Mouse (Mus musculus): ENCODE results near the gene Vasn. TPM values are rescaled to one million over a fixed set of nuclear protein-coding genes. Genes with fewer than 3 reads are reported as not detected.

Gene Vasn
- polyA plus RNA-seq, 1 experiment from 2014 or later: 4.7 TPM

DNA sequence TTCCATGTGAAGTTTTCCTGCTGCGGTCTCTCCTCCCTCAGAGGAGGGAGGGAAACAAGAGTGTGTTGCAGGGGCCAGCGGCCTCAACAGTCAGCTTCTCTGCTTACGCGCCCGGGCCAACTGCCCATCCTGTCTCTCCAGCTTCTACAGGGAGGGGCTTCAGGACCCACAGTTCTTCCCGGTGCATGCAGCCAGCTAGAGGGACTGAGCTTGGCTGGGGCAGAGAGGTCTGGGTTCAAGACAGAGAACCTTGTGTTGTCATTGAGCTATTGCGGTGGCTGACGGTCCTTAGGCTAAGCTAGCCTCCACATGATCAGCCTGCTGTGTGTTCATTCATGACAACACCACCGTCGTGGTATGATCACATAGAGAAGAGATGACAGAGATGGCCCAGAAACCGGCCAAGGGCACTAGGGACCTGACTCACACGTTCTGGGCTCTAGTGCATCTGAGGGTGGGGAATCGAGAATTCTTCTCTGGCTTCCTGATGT is 8.0 kb downstream of the Vasn start:
- H3K27ac ChIP-seq: no peak overlapping the region
- H3K27me3 ChIP-seq (replicated peaks): no peaks in the 10 kb centered on the region
- no peak for ATAC-seq
- no peak overlapping the region for H3K9ac ChIP-seq
- H3K9me3 ChIP-seq (replicated peaks): no peaks in the 10 kb centered on the region
- peaks cover 14% of the 10 kb centered on the region for H3K4me1 ChIP-seq
- no peak overlapping the region for H3K4me2 ChIP-seq
- peaks cover 60% of the 10 kb centered on the region for H3K36me3 ChIP-seq
- no peak overlapping the region for H3K4me3 ChIP-seq
- WGBS (ENCODE audit: insufficient replicate concordance): 71% methylated on average over 13 of the region's 13 CpGs

DNA sequence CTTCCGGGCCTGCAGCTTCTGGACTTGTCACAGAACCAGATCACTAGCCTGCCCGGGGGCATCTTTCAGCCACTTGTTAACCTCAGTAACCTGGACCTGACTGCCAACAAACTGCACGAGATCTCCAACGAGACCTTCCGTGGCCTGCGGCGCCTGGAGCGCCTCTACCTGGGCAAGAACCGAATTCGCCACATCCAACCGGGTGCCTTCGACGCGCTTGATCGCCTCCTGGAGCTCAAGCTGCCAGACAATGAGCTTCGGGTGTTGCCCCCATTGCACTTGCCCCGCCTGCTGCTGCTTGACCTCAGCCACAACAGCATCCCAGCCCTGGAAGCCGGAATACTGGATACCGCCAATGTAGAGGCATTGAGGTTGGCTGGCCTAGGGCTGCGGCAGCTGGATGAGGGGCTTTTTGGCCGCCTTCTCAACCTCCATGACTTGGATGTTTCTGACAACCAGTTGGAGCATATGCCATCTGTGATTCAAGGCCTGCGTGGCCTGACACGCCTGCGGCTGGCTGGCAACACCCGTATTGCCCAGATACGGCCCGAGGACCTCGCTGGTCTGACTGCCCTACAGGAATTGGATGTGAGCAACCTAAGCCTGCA is 8.8 kb downstream of the Vasn start:
- Histone ChIP-seq H3K36me3 (peaks cover 65% of the 10 kb centered on the region), H3K4me1 (0 out of 2 replicates have a peak, but pooled peaks cover 8% of the 10 kb centered on the region), H3K9ac (no peak overlapping the region), H3K9me3 (replicated peaks) (no peaks in the 10 kb centered on the region), H3K4me2 (no peak overlapping the region), H3K27me3 (replicated peaks) (no peaks in the 10 kb centered on the region), H3K4me3 (no peak overlapping the region), H3K27ac (no peak overlapping the region)
- ATAC-seq: no peak
- WGBS (ENCODE audit: insufficient replicate concordance): 86% methylated on average over 28 of the region's 28 CpGs

DNA sequence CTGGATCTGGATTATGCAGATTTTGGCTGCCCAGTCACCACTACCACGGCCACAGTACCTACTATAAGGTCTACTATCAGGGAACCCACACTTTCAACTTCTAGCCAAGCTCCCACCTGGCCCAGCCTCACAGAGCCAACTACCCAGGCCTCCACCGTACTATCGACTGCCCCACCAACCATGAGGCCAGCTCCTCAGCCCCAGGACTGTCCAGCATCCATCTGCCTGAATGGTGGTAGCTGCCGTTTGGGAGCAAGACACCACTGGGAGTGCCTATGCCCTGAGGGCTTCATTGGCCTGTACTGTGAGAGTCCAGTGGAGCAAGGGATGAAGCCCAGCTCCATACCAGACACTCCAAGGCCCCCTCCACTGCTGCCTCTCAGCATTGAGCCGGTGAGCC is 9.5 kb downstream of the Vasn start:
- ATAC-seq: no peak
- WGBS (ENCODE audit: insufficient replicate concordance): 78% methylated on average over 5 of the region's 5 CpGs
- Histone ChIP-seq H3K4me2 (no peak overlapping the region), H3K27me3 (replicated peaks) (no peaks in the 10 kb centered on the region), H3K36me3 (peaks cover 69% of the 10 kb centered on the region), H3K9me3 (replicated peaks) (no peaks in the 10 kb centered on the region), H3K4me1 (0 out of 2 replicates have a peak, but pooled peaks cover 5% of the 10 kb centered on the region), H3K9ac (no peak overlapping the region), H3K27ac (no peak overlapping the region), H3K4me3 (no peak overlapping the region)

DNA sequence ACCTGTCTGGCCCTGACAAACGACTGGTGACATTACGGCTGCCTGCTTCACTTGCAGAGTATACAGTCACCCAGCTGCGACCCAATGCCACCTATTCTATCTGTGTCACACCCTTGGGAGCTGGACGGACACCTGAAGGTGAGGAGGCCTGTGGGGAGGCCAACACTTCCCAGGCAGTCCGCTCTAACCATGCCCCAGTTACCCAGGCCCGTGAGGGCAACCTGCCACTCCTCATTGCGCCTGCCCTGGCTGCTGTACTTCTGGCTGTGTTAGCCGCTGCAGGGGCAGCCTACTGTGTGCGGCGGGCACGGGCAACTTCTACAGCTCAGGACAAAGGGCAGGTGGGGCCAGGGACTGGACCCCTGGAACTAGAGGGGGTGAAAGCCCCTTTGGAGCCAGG is 10.0 kb downstream of the Vasn start:
- WGBS (ENCODE audit: insufficient replicate concordance): 86% methylated on average over 11 of the region's 11 CpGs
- peaks cover 74% of the 10 kb centered on the region for H3K36me3 ChIP-seq
- no peak overlapping the region for H3K4me3 ChIP-seq
- no peak overlapping the region for H3K9ac ChIP-seq
- no peak for ATAC-seq
- no peaks in the 10 kb centered on the region for H3K9me3 ChIP-seq (replicated peaks)
- H3K4me2 ChIP-seq: no peak overlapping the region
- no peak overlapping the region for H3K27ac ChIP-seq
- H3K4me1 ChIP-seq: 0 out of 2 replicates have a peak, but pooled peaks cover 5% of the 10 kb centered on the region
- no peaks in the 10 kb centered on the region for H3K27me3 ChIP-seq (replicated peaks)

DNA sequence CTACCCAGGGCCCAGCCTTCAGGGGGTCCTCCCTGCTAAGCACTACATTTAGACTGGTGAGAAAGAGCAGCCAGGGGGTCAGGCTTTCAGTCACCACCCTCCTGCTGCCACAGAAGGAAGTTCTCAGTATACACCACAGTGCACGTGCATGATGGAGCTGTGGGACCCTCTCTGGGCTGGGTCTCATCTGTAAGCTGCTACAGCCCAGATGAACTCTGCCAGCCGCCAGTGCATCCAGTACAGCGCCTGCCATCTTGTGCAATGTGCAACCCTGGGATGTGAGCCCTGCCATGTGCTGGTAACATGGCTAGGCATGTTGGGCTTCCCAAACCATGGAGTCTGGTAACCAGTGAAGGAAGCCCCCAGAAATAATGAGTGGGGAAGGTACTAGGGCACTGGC is 10.4 kb downstream of the Vasn start:
- Histone ChIP-seq H3K36me3 (peaks cover 78% of the 10 kb centered on the region), H3K27ac (no peak overlapping the region), H3K27me3 (replicated peaks) (no peaks in the 10 kb centered on the region), H3K4me1 (0 out of 2 replicates have a peak, but pooled peaks cover 6% of the 10 kb centered on the region), H3K9ac (no peak overlapping the region), H3K4me3 (no peak overlapping the region), H3K4me2 (no peak overlapping the region), H3K9me3 (replicated peaks) (no peaks in the 10 kb centered on the region)
- ATAC-seq: no peak
- WGBS (ENCODE audit: insufficient replicate concordance): 78% methylated on average over 3 of the region's 3 CpGs

DNA sequence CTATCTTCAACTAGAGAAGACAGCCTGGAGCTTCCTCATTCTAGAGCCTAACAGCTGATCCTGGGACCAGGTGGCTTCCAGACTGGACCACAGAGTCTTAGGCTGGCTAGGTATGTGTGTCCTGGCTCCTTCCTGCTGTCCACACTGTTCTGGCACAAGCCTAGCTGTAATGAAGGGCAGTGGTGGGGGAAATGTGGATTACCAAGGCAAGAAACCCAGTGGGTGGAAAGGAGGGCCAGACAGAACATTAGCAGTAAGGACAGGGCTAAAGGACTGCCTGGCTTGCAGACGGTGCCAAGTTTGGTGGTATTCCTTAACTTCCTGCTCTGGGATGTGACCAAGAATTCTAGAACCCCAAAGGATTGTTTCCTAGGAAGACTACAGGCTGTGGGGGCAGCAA is 11.3 kb downstream of the Vasn start:
- H3K4me2 ChIP-seq: no peak overlapping the region
- H3K4me1 ChIP-seq: peaks cover 15% of the 10 kb centered on the region
- peaks cover 78% of the 10 kb centered on the region for H3K36me3 ChIP-seq
- H3K27me3 ChIP-seq (replicated peaks): no peaks in the 10 kb centered on the region
- H3K9me3 ChIP-seq (replicated peaks): no peaks in the 10 kb centered on the region
- 85% methylated on average over 1 of the region's 1 CpGs for WGBS (ENCODE audit: insufficient replicate concordance)
- ATAC-seq: no peak
- no peak overlapping the region for H3K27ac ChIP-seq
- H3K4me3 ChIP-seq: no peak overlapping the region
- H3K9ac ChIP-seq: no peak overlapping the region

DNA sequence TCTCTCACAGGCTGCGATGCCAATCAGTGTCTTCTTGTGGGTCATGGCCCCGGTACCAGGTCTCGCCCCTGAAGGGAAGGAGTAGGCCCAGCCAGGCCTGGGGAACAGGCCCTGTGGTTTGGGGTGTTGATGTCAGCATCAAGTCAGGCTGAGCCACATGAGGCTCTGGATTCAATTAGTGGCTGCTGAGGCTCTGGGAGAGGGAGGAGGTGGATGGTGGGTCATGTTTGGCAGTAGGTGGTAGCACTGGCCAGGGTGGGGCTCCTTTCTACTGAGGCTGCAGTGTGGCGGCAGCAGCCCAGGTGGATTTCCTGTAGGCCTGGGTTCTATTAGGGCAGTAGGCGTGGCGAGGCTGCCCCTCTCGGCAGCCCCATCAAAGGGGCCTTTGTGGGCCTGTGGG is 11.9 kb downstream of the Vasn start:
- Histone ChIP-seq H3K9me3 (replicated peaks) (no peaks in the 10 kb centered on the region), H3K27me3 (replicated peaks) (no peaks in the 10 kb centered on the region), H3K36me3 (peaks cover 77% of the 10 kb centered on the region), H3K27ac (no peak overlapping the region), H3K4me3 (no peak overlapping the region), H3K4me1 (peaks cover 18% of the 10 kb centered on the region), H3K9ac (no peak overlapping the region), H3K4me2 (no peak overlapping the region)
- WGBS (ENCODE audit: insufficient replicate concordance): 67% methylated on average over 7 of the region's 7 CpGs
- ATAC-seq: no peak

DNA sequence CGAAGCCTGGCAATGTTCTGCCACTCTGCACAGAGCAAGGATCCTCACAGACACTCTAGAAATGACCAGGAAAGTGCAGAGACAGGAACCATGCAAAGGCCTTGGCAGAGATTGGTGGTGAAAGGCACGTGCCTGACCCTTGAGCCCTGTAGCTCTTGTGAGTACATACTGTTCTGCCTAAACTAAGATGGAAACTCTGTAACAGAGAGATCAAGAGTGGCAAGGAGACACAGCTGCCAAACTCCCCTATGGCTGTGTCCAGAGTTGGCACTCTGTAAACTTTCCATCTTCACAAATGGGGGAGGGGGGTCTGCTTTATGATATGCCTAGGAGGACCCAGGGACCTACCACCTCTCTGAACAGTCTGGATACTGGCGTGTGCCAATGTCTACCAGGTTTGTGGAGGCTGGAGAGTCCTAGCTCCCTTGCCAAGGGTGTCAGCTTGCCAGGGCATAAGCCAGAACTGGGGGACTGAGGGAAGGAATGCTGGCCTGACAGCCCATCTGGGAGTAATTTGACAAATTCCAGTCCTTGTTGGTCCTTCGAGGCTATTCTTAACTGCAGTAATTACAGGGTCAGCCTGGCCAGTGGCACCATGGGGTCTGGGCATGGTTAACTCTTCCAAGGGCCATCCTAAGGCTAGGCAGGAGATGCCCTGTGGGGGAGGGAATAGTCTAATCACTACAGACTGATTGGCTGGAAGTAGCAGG is 13.1 kb downstream of the Vasn start:
- Histone ChIP-seq H3K27me3 (replicated peaks) (no peaks in the 10 kb centered on the region), H3K36me3 (peaks cover 67% of the 10 kb centered on the region), H3K9ac (no peak overlapping the region), H3K4me3 (no peak overlapping the region), H3K9me3 (replicated peaks) (no peaks in the 10 kb centered on the region), H3K4me2 (no peak overlapping the region), H3K27ac (no peak overlapping the region), H3K4me1 (peaks cover 22% of the 10 kb centered on the region)
- WGBS (ENCODE audit: insufficient replicate concordance): 71% methylated on average over 4 of the region's 4 CpGs
- ATAC-seq: no peak

DNA sequence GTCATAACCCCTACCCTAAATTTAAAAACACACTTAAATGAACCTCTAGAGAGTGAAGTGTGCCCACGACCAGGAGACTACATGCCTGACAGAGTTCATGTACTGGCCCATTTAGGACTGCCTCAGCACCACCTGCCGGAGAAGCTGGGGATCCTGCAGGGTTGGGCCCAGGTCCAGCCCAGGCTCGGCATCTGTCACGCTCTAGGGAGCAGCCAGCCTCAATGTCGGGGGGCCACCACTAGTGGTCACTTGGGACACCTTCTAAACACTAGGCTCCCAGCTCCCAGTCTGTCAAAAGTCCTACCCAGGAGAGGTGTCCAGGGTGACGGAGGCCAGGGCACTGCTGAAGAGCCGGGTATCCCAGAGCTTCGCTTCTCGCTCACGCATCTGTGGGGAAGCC is 15.0 kb downstream of the Vasn start:
- no peak overlapping the region for H3K4me3 ChIP-seq
- H3K9ac ChIP-seq: no peak overlapping the region
- H3K9me3 ChIP-seq (replicated peaks): no peaks in the 10 kb centered on the region
- peaks cover 28% of the 10 kb centered on the region for H3K4me1 ChIP-seq
- no peaks in the 10 kb centered on the region for H3K27me3 ChIP-seq (replicated peaks)
- H3K36me3 ChIP-seq: peaks cover 48% of the 10 kb centered on the region
- no peak for ATAC-seq
- WGBS (ENCODE audit: insufficient replicate concordance): 81% methylated on average over 10 of the region's 10 CpGs
- H3K27ac ChIP-seq: no peak overlapping the region
- no peak overlapping the region for H3K4me2 ChIP-seq

DNA sequence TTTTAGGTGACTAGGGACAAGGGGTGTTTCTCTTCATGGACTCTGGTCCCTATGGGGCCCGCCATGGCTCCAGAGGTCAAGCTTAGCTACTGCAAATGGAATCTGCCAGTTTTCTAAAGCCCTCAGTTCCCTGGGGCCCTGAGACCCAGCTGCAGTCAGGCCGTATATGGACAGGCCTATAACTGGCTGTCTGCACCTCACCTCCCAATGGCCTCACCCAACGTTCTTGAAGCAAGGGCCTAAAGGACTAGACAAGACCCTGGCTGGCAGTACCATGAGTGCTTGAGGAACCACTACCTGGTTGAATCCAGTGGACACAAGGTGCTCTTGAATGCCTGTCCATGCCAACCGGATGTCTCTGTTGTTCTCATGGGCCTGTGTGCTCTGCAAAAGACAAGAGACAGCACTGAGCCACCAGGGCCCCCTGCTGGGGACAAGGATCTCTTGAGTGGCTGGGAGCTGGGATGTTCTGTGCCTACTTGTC is 15.6 kb downstream of the Vasn start:
- Histone ChIP-seq H3K4me2 (no peak overlapping the region), H3K4me1 (peaks cover 28% of the 10 kb centered on the region)
- ATAC-seq: peak; percentile 40

DNA sequence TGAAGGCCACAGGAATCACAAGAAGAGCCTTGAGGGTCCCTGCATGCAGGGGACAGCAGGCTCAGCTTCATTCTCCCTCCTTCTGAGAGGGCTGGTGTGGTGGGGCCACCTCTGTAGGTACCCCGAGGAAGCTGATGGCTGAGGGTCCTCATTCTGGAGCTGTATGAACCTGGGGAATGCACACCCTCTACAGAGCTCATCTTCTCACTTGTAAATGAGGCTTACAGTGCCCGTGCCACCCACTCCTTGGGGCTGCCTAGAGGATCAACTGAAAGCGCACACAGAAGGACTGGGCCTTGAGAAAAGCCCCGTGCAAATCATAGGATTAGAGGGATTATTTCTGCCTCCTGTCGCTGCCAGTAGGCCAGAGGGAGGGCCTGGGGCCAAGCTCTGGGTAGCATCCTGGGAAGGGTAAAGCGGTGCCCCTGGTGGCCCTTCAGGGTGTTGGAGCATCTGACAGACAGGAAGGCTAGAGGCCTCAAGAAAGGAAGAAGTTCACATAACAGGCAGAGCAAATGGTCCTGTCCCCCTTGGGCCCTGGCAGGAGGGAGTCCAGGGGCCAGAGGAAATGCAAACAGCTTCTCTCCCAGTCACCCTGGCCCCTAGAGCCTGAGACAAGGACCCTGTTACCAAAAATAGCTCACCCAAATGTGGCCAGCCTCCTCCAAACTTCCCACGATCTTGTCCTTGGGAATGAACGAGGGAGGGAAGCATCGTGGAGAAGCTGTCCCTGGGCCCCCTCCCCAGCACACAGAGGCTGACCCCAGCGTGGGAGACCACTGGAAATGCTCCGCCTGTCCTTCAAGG is 16.2 kb downstream of the Vasn start:
- no peaks in the 10 kb centered on the region for H3K9me3 ChIP-seq (replicated peaks)
- H3K27me3 ChIP-seq (replicated peaks): no peaks in the 10 kb centered on the region
- H3K36me3 ChIP-seq: peaks cover 44% of the 10 kb centered on the region
- no peak overlapping the region for H3K9ac ChIP-seq
- peak overlapping the region; percentile 17; the same call in 1 of the 2 replicates for H3K27ac ChIP-seq
- H3K4me2 ChIP-seq: no peak overlapping the region
- WGBS (ENCODE audit: insufficient replicate concordance): 39% methylated on average over 11 of the region's 11 CpGs
- ATAC-seq: no peak
- peaks cover 28% of the 10 kb centered on the region for H3K4me1 ChIP-seq
- no peak overlapping the region for H3K4me3 ChIP-seq

More for the DNA sequence above, 15.6 kb downstream of the Vasn start:
- no peaks in the 10 kb centered on the region for H3K27me3 ChIP-seq (replicated peaks)
- WGBS (ENCODE audit: insufficient replicate concordance): 70% methylated on average over 4 of the region's 4 CpGs
- no peak overlapping the region for H3K4me3 ChIP-seq
- H3K9me3 ChIP-seq (replicated peaks): no peaks in the 10 kb centered on the region
- no peak overlapping the region for H3K9ac ChIP-seq
- H3K27ac ChIP-seq: no peak overlapping the region
- H3K36me3 ChIP-seq: peaks cover 45% of the 10 kb centered on the region
